Mouse (Mus musculus) C2C12 (cell line): ENCODE measurements around the gene Tmem30a. TPM values are rescaled to one million over a fixed set of nuclear protein-coding genes. Genes with fewer than 3 reads are reported as not detected.

Experiments used
- H3K27me3 ChIP-seq: one replicate; pipeline ENCODE4 v1.6.1; 2011; ENCODE audit not compliant: control insufficient read depth, insufficient read depth, insufficient read length
- H3K36me3 ChIP-seq: one replicate; pipeline ENCODE4 v1.6.1; 2011; ENCODE audit not compliant: control insufficient read depth, insufficient read depth
- H3K4me3 ChIP-seq: one replicate; pipeline ENCODE4 v1.5.1; 2011; ENCODE audit warnings: mild to moderate bottlenecking, control low read depth; ENCODE audit not compliant: poor library complexity, insufficient read depth, severe bottlenecking
- H3K79me2 ChIP-seq: one replicate; pipeline ENCODE4 v1.6.1; 2011; ENCODE audit not compliant: control insufficient read depth, insufficient read depth
- H3K79me3 ChIP-seq: one replicate; pipeline ENCODE4 v1.6.1; 2011; ENCODE audit warnings: low read depth, control low read depth
- H3ac ChIP-seq: one replicate; pipeline ENCODE3; 2011; ENCODE audit warnings: low read depth; ENCODE audit not compliant: control insufficient read depth, insufficient read length
- CEBPB ChIP-seq: IDR thresholded peaks from one replicate; pipeline ENCODE4 v1.6.1; 2011; ENCODE audit warnings: low read depth, mild to moderate bottlenecking, control low read depth, moderate library complexity
- CTCF ChIP-seq: IDR thresholded peaks from one replicate; pipeline ENCODE4 v1.5.1; 2011; ENCODE audit not compliant: control insufficient read depth, insufficient read depth, insufficient read length
- FOSL1 ChIP-seq: IDR thresholded peaks from one replicate; pipeline ENCODE4 v1.8.0; 2011; ENCODE audit warnings: mild to moderate bottlenecking, low read length; ENCODE audit not compliant: poor library complexity, insufficient read depth, severe bottlenecking
- MAX ChIP-seq: IDR thresholded peaks from one replicate; pipeline ENCODE4 v1.6.1; 2011; ENCODE audit warnings: mild to moderate bottlenecking, control low read depth
- MYOD1 ChIP-seq: IDR thresholded peaks from one replicate; pipeline ENCODE4 v1.6.1; 2011; ENCODE audit warnings: low read depth; ENCODE audit not compliant: control insufficient read depth, insufficient read length
- MYOG ChIP-seq: IDR thresholded peaks from one replicate; pipeline ENCODE4 v1.6.1; 2011; ENCODE audit not compliant: control insufficient read depth, insufficient read length; ENCODE audit errors: extremely low read depth
- USF1 ChIP-seq: IDR thresholded peaks from one replicate; pipeline ENCODE4 v1.6.1; 2011; ENCODE audit warnings: low read depth, mild to moderate bottlenecking, control low read depth, moderate library complexity
- polyA plus RNA-seq: library from polyadenylated mRNA; unstranded; fragments of >200 nt; fragmentation: generic; extraction: Trizol; gene quantifications from one replicate; pipeline ENCODE4 v1.2.1, GENCODE M21; 2012; ENCODE audit warnings: missing spikeins

Gene Tmem30a
- polyA plus RNA-seq, 1 experiment: 18.4 TPM

DNA sequence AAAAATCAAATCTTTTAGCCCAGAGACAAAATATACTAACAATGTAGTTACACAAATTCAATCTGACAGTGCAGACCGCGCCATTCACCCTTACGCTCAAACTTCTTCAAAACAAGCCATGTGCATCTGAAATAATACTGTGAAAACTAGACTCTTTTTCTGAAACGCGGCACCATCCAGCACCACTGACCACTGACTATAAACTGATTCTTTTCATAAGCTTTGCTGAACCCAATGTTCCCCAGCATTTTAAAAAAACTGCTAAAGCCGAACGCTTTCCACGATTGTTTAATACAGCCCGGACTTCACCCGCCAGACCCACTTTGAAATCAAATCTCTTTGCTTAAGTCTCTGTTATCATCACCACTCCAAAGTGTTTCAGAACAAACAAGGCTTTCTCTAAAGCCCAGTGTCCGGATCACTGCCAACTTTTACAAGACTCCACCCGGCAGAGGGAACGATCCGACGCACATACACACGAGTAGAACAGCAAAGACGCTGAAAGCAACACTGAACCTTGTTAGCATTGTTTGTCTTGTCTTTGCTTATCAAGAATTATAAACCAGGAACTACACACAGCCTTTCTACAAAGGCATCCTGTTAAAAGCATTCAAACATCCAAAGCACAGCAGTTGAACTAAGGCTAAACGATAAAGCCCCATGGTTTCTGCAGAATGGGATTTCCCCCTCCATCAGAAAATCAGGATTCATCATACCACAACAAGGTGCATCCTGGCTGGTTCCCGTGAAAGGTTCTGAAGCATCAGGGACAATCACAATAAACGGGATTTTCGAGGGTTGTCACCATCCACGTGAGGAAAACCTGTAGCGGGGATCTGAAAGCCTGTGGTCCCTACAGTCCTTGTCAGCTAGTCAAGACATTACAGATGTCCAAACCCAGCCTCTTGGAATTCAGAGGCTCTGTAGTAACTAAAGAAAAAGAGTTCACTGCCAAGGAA lies 36.8 kb upstream of the Tmem30a start:
- Histone ChIP-seq H3K27me3 (peaks cover 10% of the 10 kb centered on the region), H3K36me3 (no peaks in the 10 kb centered on the region), H3ac (no peak overlapping the region), H3K4me3 (no peak overlapping the region), H3K79me3 (no peaks in the 10 kb centered on the region), H3K79me2 (no peaks in the 10 kb centered on the region)
- TF ChIP-seq MAX: no peak
- TF ChIP-seq FOSL1: no peak
- no peak for TF ChIP-seq CTCF
- TF ChIP-seq MYOD1: no peak
- no peak for TF ChIP-seq MYOG
- TF ChIP-seq USF1: no peak
- TF ChIP-seq CEBPB: no peak

DNA sequence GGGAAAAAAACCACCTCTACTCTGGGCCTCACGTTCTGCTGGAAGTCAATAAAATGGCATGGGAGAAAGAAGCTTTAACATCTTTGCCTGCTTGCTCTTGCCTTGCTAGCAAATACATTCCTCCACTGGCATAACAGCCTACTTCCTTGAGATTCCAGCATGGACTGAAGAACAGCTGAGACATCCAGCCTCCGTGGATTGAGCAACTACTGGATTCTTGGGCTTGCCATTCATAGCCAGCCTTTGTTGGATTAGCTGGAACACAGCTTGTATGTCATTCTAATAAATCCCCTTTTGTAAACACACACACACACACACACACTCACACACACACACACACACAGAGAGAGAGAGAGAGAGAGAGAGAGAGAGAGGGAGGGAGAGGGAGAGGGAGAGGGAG lies 33.8 kb upstream of the Tmem30a start:
- H3ac ChIP-seq: no peak overlapping the region
- peaks cover 10% of the 10 kb centered on the region for H3K27me3 ChIP-seq
- H3K36me3 ChIP-seq: no peaks in the 10 kb centered on the region
- TF ChIP-seq MYOD1 (no peak), MAX (no peak), MYOG (no peak), CEBPB (no peak), FOSL1 (no peak), USF1 (no peak), CTCF (no peak)
- no peaks in the 10 kb centered on the region for H3K79me2 ChIP-seq
- H3K4me3 ChIP-seq: no peak overlapping the region
- H3K79me3 ChIP-seq: no peaks in the 10 kb centered on the region

DNA sequence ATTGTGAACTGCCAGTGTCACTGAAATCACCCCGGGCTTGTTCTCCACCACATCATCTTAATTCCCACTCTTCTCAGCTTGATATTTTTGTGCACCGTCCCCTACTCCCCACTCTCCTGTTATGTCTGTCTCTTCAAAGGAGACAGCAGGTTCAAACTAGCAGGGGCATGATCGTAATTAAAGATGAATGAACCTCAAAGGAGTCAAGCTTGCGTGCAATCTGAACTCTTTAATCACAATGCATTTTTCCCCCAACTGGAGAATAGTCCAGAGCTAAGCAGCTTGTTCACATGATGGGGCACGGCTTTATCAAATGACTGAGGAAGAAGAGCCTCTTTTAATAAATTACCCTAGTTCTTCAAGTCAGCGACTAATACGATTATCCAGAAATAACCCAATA lies 32.2 kb upstream of the Tmem30a start:
- Histone ChIP-seq H3ac (no peak overlapping the region), H3K27me3 (peaks cover 5% of the 10 kb centered on the region), H3K4me3 (no peak overlapping the region), H3K36me3 (no peaks in the 10 kb centered on the region), H3K79me3 (no peaks in the 10 kb centered on the region), H3K79me2 (no peaks in the 10 kb centered on the region)
- TF ChIP-seq CEBPB (no peak), MYOG (no peak), FOSL1 (no peak), MAX (no peak), MYOD1 (no peak), USF1 (no peak), CTCF (no peak)

DNA sequence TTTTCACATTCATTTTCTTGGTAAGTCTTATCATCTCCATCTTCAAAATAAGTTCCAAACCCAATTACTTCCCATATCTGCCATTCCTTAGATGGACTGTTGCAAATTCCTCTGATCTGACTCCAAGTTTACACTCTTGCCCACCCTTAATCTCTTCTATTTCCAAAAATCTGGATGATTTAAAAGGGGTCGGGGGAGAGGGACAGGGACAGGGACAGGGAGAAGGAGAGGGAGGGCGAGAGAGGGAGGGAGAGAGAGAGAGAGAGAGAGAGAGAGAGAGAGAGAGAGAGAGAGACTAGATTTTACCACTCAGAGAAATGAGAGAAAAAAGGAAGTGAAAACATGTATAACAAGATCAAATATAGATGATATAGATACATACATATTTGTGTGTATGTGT lies 30.5 kb upstream of the Tmem30a start:
- Histone ChIP-seq H3K79me3 (no peaks in the 10 kb centered on the region), H3ac (no peak overlapping the region), H3K27me3 (peaks cover 8% of the 10 kb centered on the region), H3K4me3 (no peak overlapping the region), H3K79me2 (no peaks in the 10 kb centered on the region), H3K36me3 (no peaks in the 10 kb centered on the region)
- TF ChIP-seq MAX (no peak), FOSL1 (no peak), CTCF (no peak), MYOD1 (no peak), USF1 (no peak), MYOG (no peak), CEBPB (no peak)

DNA sequence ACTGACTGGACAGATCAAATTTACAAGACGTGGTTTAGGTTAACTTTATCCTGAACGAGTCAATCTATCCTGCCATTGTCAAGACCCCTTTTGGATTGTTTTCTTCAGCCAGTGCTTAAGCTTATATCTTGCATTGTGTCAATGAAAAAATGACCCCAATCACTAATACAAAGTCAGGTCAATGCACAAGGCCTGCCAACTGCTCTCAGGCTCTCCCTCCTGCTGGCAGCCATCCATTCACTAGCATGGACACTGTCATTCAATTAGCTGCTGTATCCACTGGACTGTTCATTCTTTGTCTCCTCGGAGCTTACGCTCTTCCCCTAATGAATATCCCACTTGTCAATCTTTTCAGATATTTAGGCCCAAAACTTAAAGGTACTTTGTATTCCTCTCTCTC lies 30.1 kb upstream of the Tmem30a start:
- TF ChIP-seq MAX: no peak
- TF ChIP-seq FOSL1: no peak
- no peak for TF ChIP-seq MYOG
- TF ChIP-seq MYOD1: no peak
- no peak for TF ChIP-seq CTCF
- TF ChIP-seq CEBPB: no peak
- TF ChIP-seq USF1: no peak
- no peak overlapping the region for H3K4me3 ChIP-seq
- H3K79me3 ChIP-seq: no peaks in the 10 kb centered on the region
- H3K36me3 ChIP-seq: no peaks in the 10 kb centered on the region
- H3K79me2 ChIP-seq: no peaks in the 10 kb centered on the region
- no peak overlapping the region for H3ac ChIP-seq
- peaks cover 8% of the 10 kb centered on the region for H3K27me3 ChIP-seq

DNA sequence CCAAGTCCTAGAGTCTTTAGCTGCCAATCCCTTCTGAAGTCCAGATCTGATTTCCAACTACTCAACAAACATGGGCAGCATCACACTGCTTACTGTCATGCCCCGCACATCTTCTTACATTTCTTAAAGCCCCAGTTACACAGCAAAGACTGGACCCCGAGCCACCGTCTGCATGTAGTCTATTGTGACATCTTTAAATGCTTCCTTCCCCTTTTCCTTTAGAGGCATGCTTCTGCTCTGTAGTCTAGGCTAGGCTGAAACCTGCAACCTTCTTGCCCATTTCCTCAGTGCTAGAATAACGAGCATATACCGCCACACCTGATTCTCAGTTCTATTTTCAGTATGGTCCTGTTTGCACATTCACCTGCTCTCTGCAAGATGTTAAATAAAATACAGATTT lies 23.2 kb upstream of the Tmem30a start:
- Histone ChIP-seq H3ac (no peak overlapping the region), H3K79me3 (no peaks in the 10 kb centered on the region), H3K36me3 (no peaks in the 10 kb centered on the region), H3K27me3 (peaks cover 14% of the 10 kb centered on the region), H3K79me2 (no peaks in the 10 kb centered on the region), H3K4me3 (no peak overlapping the region)
- no peak for TF ChIP-seq CEBPB
- no peak for TF ChIP-seq CTCF
- TF ChIP-seq MYOD1: no peak
